Mouse (Mus musculus): ENCODE data around the gene 7420426K07Rik.

The 7420426K07Rik gene

DNA sequence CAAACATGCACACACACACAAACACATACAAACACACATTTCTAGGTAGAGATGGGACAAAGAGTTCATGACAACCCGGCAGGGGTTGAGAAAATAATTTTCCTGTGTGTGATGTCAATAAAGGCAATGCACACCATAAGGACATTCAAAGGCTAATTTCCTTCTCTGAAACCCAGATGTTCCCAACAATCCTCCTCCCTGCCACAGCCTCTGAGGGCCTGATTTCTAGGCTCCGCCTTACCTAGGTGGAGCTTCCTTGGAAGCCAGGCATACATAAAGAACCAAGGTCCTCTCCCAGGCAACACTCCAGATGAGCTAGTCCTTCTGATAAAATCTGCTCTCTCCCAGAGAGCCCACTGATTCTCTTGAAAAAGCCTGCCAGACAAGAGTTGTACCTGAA is at the start of gene 7420426K07Rik:
7420426K07Rik (plus strand) TSS at position 301 of the 400 bp plus-strand sequence.
- DNase-seq (ENCODE audit: low spot score in 2 of 2): no peak

DNA sequence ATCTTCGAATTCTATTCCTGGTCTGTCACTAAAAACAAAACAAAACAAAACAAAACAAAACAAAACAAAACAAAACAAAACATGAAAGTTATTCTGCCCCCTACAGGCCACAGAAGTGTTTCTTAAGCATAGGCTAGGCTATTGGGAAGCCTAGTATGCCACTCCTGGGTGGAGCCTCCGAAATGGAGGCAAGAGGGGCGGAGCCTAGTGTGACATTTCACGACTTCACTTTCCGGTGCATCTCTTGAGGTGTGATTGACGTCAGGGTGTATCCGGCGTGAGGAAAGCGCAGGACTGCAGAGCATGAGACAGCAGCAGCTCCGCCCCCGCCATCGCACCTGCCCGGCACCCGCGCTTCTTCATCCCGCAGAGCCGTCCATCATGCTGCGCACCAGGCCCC is 46.7 kb upstream of the 7420426K07Rik start, which contains the start of gene Prr23a2:
Prr23a2 (plus strand) TSS at position 285 of the 400 bp plus-strand sequence.
- no peak for DNase-seq (ENCODE audit: low spot score in 2 of 2)

DNA sequence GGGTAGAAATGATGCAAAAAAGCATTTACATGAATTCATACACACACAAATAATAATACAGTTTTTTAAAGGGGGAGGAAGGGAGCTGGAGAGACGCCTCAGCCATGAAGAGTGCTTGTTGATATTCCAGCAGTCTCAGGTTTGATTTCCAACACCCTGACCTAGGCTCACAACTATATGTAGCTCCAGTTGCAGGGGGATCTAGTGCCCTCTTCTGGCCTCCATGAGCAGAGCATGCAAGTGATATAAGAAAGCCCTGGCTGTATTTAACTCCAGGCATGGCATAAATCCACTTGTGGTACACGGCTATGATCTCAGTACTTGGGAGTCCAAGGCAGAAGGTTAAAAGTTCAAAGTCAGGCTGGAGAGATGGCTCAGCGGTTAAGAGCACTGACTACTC is 39.5 kb upstream of the 7420426K07Rik start:
- DNase-seq (ENCODE audit: low spot score in 2 of 2): no peak

DNA sequence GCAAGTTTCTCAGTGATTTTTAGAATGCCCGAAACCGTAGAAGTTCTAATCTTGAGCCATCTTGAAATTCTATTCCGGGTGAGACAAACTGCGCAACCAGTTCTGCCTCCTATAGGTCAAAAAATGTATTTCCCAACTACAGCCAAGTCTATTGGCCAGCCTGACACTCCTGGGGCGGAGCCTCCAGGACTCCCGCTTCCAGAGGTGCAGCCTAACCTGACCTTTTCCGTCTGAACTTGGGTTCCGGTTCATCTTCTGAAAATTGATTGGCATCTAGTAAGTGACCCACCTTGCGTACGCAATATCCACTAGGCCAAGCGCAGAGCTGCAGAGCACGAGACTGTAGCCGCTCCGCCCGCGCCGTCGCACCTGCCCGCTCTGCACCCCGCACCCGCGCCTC is 38.3 kb upstream of the 7420426K07Rik start, which contains the start of gene Prr23a3:
Prr23a3 (plus strand) TSS at position 197 of the 400 bp plus-strand sequence.
- no peak for DNase-seq (ENCODE audit: low spot score in 2 of 2)

DNA sequence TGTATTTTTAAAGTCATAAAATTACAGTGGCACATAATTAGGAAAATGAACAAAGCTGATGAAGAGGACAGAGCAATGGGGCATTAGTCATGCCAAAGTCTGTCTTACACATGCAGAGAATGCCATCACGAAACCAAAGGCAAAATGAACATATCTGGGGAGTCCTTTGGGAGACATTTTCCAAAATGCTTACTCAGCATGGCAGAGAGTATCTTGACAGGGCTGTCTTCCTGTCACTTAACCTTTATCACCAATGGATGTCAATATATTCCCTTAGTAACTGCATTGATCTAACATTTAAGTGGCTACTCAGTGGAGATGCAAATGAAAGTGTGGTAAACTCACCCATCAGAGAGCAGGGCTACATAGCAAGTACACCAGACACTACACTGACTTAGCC is 1.4 kb upstream of the 7420426K07Rik start:
- no peak for DNase-seq (ENCODE audit: low spot score in 2 of 2)

DNA sequence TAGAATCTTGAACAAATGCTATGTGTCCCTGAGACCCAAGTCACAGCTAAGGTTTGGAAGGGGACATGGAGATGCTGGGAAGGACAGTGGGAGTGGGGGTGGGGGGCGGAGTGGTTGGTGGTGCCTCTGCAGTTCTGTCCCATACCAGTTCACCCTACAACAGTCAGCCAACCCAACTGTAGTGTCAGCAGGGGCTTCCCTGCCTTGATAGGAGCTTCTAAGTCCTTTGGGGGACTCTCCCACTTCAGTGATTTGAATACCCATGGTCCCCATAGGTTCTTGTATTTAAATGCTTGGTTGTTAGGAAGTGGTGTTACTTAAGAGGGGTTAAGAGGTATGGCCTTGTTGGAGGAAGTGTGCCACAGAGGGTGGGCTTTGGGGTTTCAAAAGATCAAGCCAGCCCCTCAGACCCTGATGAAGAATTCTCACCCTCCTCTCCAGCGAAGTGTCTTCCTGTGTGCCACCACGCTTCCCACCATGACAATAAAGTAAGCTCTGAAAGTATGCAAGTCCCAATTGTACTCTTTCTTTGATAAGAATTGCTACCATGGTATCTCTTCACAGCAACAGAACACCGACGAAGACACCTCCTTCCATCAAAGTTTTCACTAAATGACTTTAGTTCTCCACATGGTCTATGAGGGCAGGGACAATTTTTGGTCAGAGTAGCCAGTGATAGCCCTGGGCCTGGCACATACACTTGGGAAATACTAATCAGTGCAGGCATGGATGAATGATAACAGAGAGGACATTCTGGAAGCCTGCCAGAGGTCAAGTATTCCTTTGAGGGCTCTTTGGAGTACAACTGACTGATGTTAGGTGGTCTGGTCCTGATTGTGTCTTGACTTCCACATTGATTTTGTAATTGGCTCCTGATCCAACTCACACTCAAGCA is 18.0 kb downstream of the 7420426K07Rik start:
- DNase-seq (ENCODE audit: low spot score in 2 of 2): no peak

DNA sequence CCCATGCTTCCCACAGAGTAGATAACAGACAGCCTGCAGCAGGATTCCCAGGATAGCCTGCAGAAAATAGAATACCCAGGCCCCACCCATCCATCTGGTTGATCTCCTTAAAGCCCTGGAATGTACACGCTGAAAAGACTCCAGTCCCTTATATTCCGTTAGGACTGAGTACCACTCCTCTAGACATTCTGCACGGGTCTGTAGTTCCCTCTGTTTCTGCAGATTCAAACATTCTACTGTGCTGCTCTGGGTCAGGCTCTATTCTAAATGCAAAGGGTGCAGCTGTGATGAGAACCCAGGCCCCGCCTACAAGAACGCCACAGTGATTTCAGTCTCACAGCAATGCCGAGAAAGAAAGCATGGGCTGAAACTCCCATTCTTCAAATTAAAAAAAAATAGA is 20.2 kb downstream of the 7420426K07Rik start:
- DNase-seq (ENCODE audit: low spot score in 2 of 2): no peak

DNA sequence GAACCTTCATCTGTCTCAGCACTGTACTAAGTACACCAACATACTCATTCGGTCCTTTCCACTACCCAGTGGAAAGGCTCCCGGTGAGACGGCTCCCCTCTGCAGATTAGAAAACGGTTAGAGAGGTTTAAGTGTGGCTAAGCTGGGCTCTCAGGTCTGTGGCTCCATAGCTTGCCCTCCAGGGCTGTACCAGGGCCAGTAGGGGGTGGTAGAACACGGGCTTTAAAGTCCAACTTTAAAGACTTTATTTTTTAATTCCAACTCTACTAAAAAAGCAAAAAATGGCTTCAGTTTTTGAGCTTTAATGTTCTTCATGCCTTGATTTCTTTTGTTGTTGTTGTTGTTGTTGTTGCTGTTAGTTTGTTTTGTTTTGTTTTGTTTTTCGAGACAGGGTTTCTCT is 21.3 kb downstream of the 7420426K07Rik start:
- no peak for DNase-seq (ENCODE audit: low spot score in 2 of 2)

DNA sequence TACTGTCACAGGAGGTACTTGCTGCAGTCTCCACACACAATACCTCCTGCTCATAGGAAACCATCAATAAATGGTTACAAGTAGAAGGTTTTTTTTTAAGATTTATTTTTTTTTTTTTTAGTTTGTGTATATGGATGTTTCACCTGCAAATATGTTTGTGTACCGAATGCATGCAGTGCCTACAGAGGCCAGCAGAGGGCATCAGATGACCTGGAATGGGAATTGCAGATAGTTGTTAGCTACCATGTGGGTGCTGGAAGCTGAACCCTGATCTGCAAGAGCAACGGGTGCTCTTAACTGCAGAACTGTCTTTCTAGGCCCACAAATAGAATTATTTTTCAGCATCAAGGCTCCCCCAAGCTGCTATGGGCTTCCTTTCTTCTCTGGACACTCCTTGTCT is 26.6 kb downstream of the 7420426K07Rik start:
- no peak for DNase-seq (ENCODE audit: low spot score in 2 of 2)

DNA sequence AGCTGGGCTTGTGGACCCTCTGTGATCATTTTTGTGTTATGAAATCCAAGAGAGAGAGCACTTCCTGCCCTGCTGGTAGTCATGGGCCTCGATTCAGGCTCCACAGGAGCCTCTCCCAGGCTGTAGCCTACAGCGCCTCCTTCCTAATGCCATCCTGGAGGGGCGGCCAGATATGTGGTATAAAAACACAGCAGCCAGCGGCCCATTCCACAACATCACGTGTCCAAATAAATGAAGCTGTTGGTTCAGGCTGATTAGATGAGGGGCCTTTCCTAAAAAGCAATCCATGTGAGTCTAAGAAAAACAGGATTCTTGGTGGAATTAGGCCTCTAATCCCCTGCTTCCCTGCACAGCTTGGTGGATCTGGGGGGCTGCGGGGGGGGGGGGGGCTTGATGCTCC is 30.0 kb downstream of the 7420426K07Rik start:
- DNase-seq (ENCODE audit: low spot score in 2 of 2): no peak

DNA sequence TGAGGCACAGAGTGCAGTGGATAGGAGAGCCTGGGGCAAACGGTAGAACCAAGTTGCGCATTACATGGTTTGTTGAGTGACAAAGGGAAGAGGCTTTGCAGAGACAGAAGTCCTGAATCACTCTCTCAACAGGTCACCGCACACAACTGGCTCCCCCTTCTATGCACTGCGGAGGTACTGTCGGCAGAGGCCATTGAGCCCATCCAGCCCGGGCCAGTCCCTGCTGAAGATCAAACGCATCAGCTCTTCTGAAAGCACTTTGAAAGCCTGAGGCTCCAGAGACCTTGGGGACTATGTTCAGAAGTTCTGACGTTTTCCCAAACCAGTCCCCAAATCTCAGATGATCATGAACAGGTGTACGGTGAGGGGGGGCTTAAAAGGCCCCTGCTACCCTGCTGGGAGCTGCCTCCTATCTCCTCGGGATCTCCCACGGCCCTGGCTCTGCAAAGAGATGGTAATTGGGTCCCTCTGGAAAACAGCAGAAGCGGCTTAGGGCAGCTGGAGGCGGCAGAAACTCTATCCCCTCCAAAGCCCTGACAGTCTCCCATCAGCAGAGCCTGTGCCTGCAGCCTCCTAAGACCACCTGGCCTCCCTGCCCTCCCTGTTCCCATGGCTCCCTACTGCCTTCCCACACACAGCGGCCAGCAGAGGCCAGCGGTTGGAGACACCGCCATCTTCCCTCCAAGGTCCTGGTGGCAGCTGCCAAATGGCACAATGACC is 32.4 kb downstream of the 7420426K07Rik start:
- DNase-seq (ENCODE audit: low spot score in 2 of 2): no peak

DNA sequence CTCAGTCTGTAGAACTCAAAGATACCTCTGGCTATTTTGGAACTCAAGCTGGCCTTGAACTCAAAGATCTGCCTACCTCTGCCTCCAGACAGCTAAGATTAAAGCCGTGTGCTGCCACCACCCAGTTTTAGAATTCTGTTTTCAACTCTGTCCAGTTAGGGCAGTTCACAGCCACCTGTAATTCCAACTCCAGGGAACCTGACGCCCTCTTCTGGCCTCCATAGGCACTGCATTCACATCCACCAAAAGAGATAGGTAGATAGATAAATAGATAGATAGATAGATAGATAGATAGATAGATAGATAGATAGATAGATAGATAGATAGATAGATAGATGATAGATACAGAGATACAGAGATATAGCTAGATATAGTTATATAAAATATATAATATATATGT is 36.4 kb downstream of the 7420426K07Rik start:
- DNase-seq (ENCODE audit: low spot score in 2 of 2): no peak

DNA sequence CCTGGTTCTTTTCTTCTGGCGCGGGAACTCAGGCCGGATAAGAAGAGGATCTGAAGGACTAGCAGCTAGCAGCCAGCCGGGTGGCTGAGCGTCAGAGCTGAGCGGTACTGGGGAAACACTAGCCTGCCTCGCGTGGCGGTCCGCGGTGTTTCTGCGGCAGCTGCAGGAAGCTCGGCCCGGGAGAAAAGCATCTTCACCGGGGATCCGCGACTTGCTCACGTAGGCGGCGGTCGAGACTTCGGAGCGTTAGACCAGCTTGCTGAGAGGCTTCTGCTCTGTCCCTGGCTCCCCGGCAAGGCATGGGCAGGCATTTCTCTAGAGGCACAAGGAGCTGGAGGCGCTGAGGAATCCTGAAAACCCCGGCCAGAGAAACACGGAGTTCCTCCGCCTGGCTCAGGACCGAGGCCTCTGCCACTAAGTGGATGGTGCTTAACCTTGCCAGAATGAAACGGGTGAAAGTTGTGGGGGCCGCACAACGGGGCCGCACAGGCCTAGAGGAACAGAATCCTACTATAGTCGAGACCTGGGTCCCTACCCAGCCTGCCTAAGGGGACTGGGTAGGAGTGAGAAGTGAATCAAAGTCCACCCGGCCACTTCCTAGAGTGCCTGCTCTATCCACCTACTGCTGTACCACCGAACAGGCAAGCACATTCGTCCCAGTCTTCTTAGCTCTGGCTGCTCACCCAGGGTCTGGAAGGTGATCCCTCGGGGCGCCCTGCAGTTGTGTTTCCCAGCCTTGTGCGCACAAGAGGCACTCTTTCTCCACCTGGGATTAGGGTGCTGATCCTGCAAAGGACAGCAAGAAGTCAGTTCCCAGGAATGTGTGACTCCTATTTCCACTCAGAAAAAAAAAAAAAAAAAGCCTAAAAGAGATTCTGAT is 49.5 kb downstream of the 7420426K07Rik start:
- DNase-seq (ENCODE audit: low spot score in 2 of 2): peak in 1 of 2 experiments; percentile 14

DNA sequence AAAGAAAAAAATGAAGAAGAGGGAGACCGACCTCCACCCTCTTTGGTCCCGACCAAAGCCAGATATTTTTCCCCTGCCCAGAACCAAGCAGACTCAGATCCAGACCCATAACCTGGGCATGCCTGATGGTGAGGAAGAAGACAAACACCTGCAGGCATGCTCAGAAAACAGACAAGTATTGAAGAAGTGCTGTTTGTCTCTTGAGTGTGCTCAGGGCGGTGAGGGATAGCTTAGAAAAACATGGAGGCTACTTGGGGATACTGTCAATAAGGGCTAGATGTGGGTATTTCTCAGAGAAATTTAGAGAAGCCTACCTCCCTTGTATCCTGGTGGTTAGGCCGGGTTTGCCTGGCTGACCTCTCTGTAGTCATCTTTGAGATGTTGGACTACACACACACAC is 50.4 kb downstream of the 7420426K07Rik start:
- DNase-seq (ENCODE audit: low spot score in 2 of 2): peak in 1 of 2 experiments; percentile 6

DNA sequence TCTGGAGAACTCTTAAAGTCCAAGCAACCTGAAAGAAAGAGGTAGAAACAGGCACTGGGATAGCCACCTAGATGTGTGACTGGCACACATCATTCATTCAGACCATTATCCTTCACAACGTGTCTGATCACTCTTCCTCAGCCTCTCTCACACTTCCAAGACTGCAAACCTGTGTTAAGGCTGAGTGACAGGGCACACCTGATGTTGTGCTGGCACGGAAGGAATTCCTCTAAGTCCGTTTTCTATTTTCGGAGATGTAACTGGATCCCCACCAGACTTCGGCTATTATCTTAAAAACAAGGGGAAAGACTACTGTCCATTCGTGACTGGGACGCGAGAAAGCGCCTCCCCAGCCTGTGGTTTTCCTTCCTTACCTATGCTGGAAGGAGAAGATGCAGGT is 50.9 kb downstream of the 7420426K07Rik start:
- no peak for DNase-seq (ENCODE audit: low spot score in 2 of 2)
